Mouse (Mus musculus): Measurements from ENCODE around the gene 4930451I11Rik. TPM values are rescaled to one million over a fixed set of nuclear protein-coding genes. Genes with fewer than 3 reads are reported as not detected.

Gene 4930451I11Rik
- polyA plus RNA-seq, 1 experiment from 2014 or later = not detected

GRCm38 (mm10) chr7:126791851-126792720 is 39.4 kb downstream of the 4930451I11Rik start, which contains the start of gene Ppp4c:
Ppp4c (minus strand) TSS chr7:126792496.
- H3K27ac ChIP-seq = peak within 1 kb of the TSS; percentile 61
- peaks cover 56% of the 10 kb centered on the region for H3K36me3 ChIP-seq (ENCODE audit: inconsistent target)
- peak within 1 kb of the TSS; percentile 62 for H3K4me3 ChIP-seq (ENCODE audit: inconsistent target)
- peaks cover 55% of the 10 kb centered on the region for H3K79me2 ChIP-seq (ENCODE audit: inconsistent target)
- 2% methylated on average over 54 of the region's 83 CpGs for WGBS (ENCODE audit: missing documents)

GRCm38 (mm10) chr7:126789141-126789540 is 42.3 kb downstream of the 4930451I11Rik start:
- Histone ChIP-seq H3K36me3 (ENCODE audit: inconsistent target) (peaks cover 61% of the 10 kb centered on the region), H3K79me2 (ENCODE audit: inconsistent target) (peaks cover 37% of the 10 kb centered on the region)
- 94% methylated on average over 2 of the region's 4 CpGs for WGBS (ENCODE audit: missing documents)

GRCm38 (mm10) chr7:126786142-126786541 is 45.3 kb downstream of the 4930451I11Rik start:
- Histone ChIP-seq H3K79me2 (ENCODE audit: inconsistent target) (peaks cover 29% of the 10 kb centered on the region), H3K4me3 (ENCODE audit: inconsistent target) (no peak overlapping the region), H3K36me3 (ENCODE audit: inconsistent target) (peaks cover 61% of the 10 kb centered on the region), H3K27ac (no peak overlapping the region)
- WGBS (ENCODE audit: missing documents) = 85% methylated on average over 14 of the region's 14 CpGs

More at GRCm38 (mm10) chr7:126789141-126789540, 42.3 kb downstream of the 4930451I11Rik start:
- Histone ChIP-seq H3K4me3 (ENCODE audit: inconsistent target) (no peak overlapping the region), H3K27ac (no peak overlapping the region)

GRCm38 (mm10) chr7:126785056-126785455 is 46.4 kb downstream of the 4930451I11Rik start:
- Histone ChIP-seq H3K36me3 (ENCODE audit: inconsistent target) (peaks cover 58% of the 10 kb centered on the region), H3K4me3 (ENCODE audit: inconsistent target) (no peak overlapping the region), H3K27ac (no peak overlapping the region), H3K79me2 (ENCODE audit: inconsistent target) (peaks cover 19% of the 10 kb centered on the region)
- WGBS (ENCODE audit: missing documents) = 95% methylated on average over 4 of the region's 4 CpGs

- Histone ChIP-seq H3K79me2 (ENCODE audit: inconsistent target) (peaks cover 13% of the 10 kb centered on the region), H3K4me3 (ENCODE audit: inconsistent target) (no peak overlapping the region), H3K27ac (no peak overlapping the region), H3K36me3 (ENCODE audit: inconsistent target) (peaks cover 52% of the 10 kb centered on the region)
- WGBS (ENCODE audit: missing documents) = 81% methylated on average over 6 of the region's 7 CpGs
Measured at GRCm38 (mm10) chr7:126784469-126784868, 47.0 kb downstream of the 4930451I11Rik start.

GRCm38 (mm10) chr7:126782693-126783092 is 48.7 kb downstream of the 4930451I11Rik start:
- H3K36me3 ChIP-seq (ENCODE audit: inconsistent target) = peaks cover 44% of the 10 kb centered on the region

GRCm38 (mm10) chr7:126781661-126782370 is 49.6 kb downstream of the 4930451I11Rik start:
- H3K27ac ChIP-seq = no peak overlapping the region

More at GRCm38 (mm10) chr7:126782693-126783092, 48.7 kb downstream of the 4930451I11Rik start:
- H3K4me3 ChIP-seq (ENCODE audit: inconsistent target) = no peak overlapping the region
- no peak overlapping the region for H3K27ac ChIP-seq
- peaks cover 2% of the 10 kb centered on the region; the same call in 1 of the 2 replicates for H3K79me2 ChIP-seq (ENCODE audit: inconsistent target)
- WGBS (ENCODE audit: missing documents) = 84% methylated on average over 12 of the region's 13 CpGs

GRCm38 (mm10) chr7:126780971-126781635 is 50.3 kb downstream of the 4930451I11Rik start, which contains the start of gene Tbx6:
Tbx6 (plus strand) TSS chr7:126781483.
- H3K36me3 ChIP-seq (ENCODE audit: inconsistent target) = peaks cover 28% of the 10 kb centered on the region
- H3K27ac ChIP-seq = no peak within 1 kb of the TSS
- 40% methylated on average over 22 of the region's 22 CpGs for WGBS (ENCODE audit: missing documents)
- peaks cover 10% of the 10 kb centered on the region; the same call in 1 of the 2 replicates for H3K79me2 ChIP-seq (ENCODE audit: inconsistent target)
- no peak within 1 kb of the TSS for H3K4me3 ChIP-seq (ENCODE audit: inconsistent target)

More at GRCm38 (mm10) chr7:126781661-126782370, 49.6 kb downstream of the 4930451I11Rik start:
- 88% methylated on average over 11 of the region's 11 CpGs for WGBS (ENCODE audit: missing documents)
- no peak overlapping the region for H3K4me3 ChIP-seq (ENCODE audit: inconsistent target)
- H3K36me3 ChIP-seq (ENCODE audit: inconsistent target) = peaks cover 35% of the 10 kb centered on the region
- peaks cover 10% of the 10 kb centered on the region; the same call in 1 of the 2 replicates for H3K79me2 ChIP-seq (ENCODE audit: inconsistent target)

Other genes with a start within 250 kb of the 4930451I11Rik start
- 51.3 to 183 TPM (median 99.8 TPM) in 3 replicates for gene Apobr, start 246.7 kb downstream of the 4930451I11Rik start, polyA plus RNA-seq (2018)
- 81.0 to 165 TPM (median 104 TPM) in 3 replicates for gene Cln3, start 245.8 kb downstream of the 4930451I11Rik start, polyA plus RNA-seq (2018)
- gene Il27, start 236.7 kb downstream of the 4930451I11Rik start, polyA plus RNA-seq (2018) = 1.1 to 2.6 TPM (median 1.2 TPM) in 3 replicates
- 14.9 to 47.0 TPM (median 32.4 TPM) in 3 replicates for gene Nupr1, start 200.8 kb downstream of the 4930451I11Rik start, polyA plus RNA-seq (2018)
- 12.5 to 21.7 TPM (median 17.0 TPM) in 3 replicates for gene Sgf29, start 182.3 kb downstream of the 4930451I11Rik start, polyA plus RNA-seq (2018)
- gene Sult1a1, start 155.2 kb downstream of the 4930451I11Rik start, polyA plus RNA-seq (2018) = 1.7 to 8.8 TPM (median 7.5 TPM) in 3 replicates
- gene Bola2, start 136.2 kb downstream of the 4930451I11Rik start, polyA plus RNA-seq (2018) = 39.1 to 134 TPM (median 42.4 TPM) in 3 replicates
- 4.2 to 7.9 TPM (median 4.8 TPM) in 3 replicates for gene Slx1b, start 135.9 kb downstream of the 4930451I11Rik start, polyA plus RNA-seq (2018)
- 69.4 to 223 TPM (median 209 TPM) in 3 replicates for gene Coro1a, start 123.9 kb downstream of the 4930451I11Rik start, polyA plus RNA-seq (2018)
- gene Mapk3, start 72.0 kb downstream of the 4930451I11Rik start, polyA plus RNA-seq (2018) = 129 to 232 TPM (median 188 TPM) in 3 replicates
- gene Gdpd3, start 65.3 kb downstream of the 4930451I11Rik start, polyA plus RNA-seq (2018) = 1.9 to 3.3 TPM (median 2.6 TPM) in 3 replicates
- gene Ypel3, start 54.7 kb downstream of the 4930451I11Rik start, polyA plus RNA-seq (2018) = 40.6 to 227 TPM (median 90.3 TPM) in 3 replicates
- gene Tbx6, start 50.2 kb downstream of the 4930451I11Rik start, polyA plus RNA-seq (2018) = 0.19 to 0.25 TPM in 2 of 3 replicates, not detected in the other
- gene Ppp4c, start 39.1 kb downstream of the 4930451I11Rik start, polyA plus RNA-seq (2018) = 62.0 to 139 TPM (median 129 TPM) in 3 replicates
- 0.17 to 0.25 TPM in 2 of 3 replicates, not detected in the other for gene Fam57b, start 34.0 kb downstream of the 4930451I11Rik start, polyA plus RNA-seq (2018)
- gene Doc2a, start 15.8 kb upstream of the 4930451I11Rik start, polyA plus RNA-seq (2018) = 0.10 TPM in 1 of 3 replicates, not detected in the others
- 3.9 to 23.5 TPM (median 19.4 TPM) in 3 replicates for gene Hirip3, start 30.3 kb upstream of the 4930451I11Rik start, polyA plus RNA-seq (2018)
- gene Ino80e, start 30.7 kb upstream of the 4930451I11Rik start, polyA plus RNA-seq (2018) = 34.7 to 59.9 TPM (median 57.7 TPM) in 3 replicates
- gene Taok2, start 53.1 kb upstream of the 4930451I11Rik start, polyA plus RNA-seq (2018) = 24.1 to 40.9 TPM (median 31.3 TPM) in 3 replicates
- 36.1 to 105 TPM (median 98.7 TPM) in 3 replicates for gene Tmem219, start 91.3 kb upstream of the 4930451I11Rik start, polyA plus RNA-seq (2018)
- gene Kctd13, start 97.2 kb upstream of the 4930451I11Rik start, polyA plus RNA-seq (2018) = 15.3 to 21.9 TPM (median 16.2 TPM) in 3 replicates
- gene Asphd1, start 117.9 kb upstream of the 4930451I11Rik start, polyA plus RNA-seq (2018) = not detected in 3 replicates
- 0.33 to 1.4 TPM (median 1.1 TPM) in 3 replicates for gene Sez6l2, start 118.9 kb upstream of the 4930451I11Rik start, polyA plus RNA-seq (2018)
- 71.8 to 111 TPM (median 94.8 TPM) in 3 replicates for gene Cdipt, start 144.3 kb upstream of the 4930451I11Rik start, polyA plus RNA-seq (2018)
- gene Cdiptos, start 144.5 kb upstream of the 4930451I11Rik start, polyA plus RNA-seq (2018) = 1.3 to 3.9 TPM (median 1.7 TPM) in 3 replicates
- 88.1 to 116 TPM (median 99.9 TPM) in 3 replicates for gene Mvp, start 183.0 kb upstream of the 4930451I11Rik start, polyA plus RNA-seq (2018)
- 1.4 to 5.2 TPM in 2 of 3 replicates, not detected in the other for gene Pagr1b, start 184.8 kb upstream of the 4930451I11Rik start, polyA plus RNA-seq (2018)
- gene Pagr1a, start 185.7 kb upstream of the 4930451I11Rik start, polyA plus RNA-seq (2018) = 1.1 to 15.9 TPM (median 13.4 TPM) in 3 replicates
- 15.3 to 31.9 TPM (median 18.2 TPM) in 3 replicates for gene Gm42742, start 189.5 kb upstream of the 4930451I11Rik start, polyA plus RNA-seq (2018)
- not detected in 3 replicates for gene Prrt2, start 189.6 kb upstream of the 4930451I11Rik start, polyA plus RNA-seq (2018)
- gene Maz, start 195.4 kb upstream of the 4930451I11Rik start, polyA plus RNA-seq (2018) = 58.9 to 102 TPM (median 70.2 TPM) in 3 replicates
- gene Kif22, start 210.8 kb upstream of the 4930451I11Rik start, polyA plus RNA-seq (2018) = 1.8 to 5.1 TPM (median 4.4 TPM) in 3 replicates